Mouse (Mus musculus): ENCODE measurements around the gene Fabp2.

The Fabp2 gene

GRCm38 (mm10) chr3:122919260-122919659 lies 24.4 kb downstream of the Fabp2 start, which contains the start of gene Gm10959:
Gene Gm10959, minus strand, starts transcription at chr3:122919360.
- DNase-seq (ENCODE audit: low read depth, low spot score) = no peak

- DNase-seq (ENCODE audit: low read depth, low spot score) = no peak
Observed at GRCm38 (mm10) chr3:122920572-122921435, 25.9 kb downstream of the Fabp2 start.

- DNase-seq (ENCODE audit: low read depth, low spot score) = no peak
Observed at GRCm38 (mm10) chr3:122921676-122922527, 27.0 kb downstream of the Fabp2 start.

GRCm38 (mm10) chr3:122923147-122923546 lies 28.3 kb downstream of the Fabp2 start:
- DNase-seq (ENCODE audit: low read depth, low spot score) = no peak

- DNase-seq (ENCODE audit: low read depth, low spot score) = peak; percentile 96
Observed at GRCm38 (mm10) chr3:122924009-122924914, 29.4 kb downstream of the Fabp2 start, which contains the start of gene 1810037I17Rik. Gene 1810037I17Rik, plus strand, starts transcription at chr3:122924203.

GRCm38 (mm10) chr3:122929723-122930122 lies 34.9 kb downstream of the Fabp2 start:
- DNase-seq (ENCODE audit: low read depth, low spot score) = no peak

- DNase-seq (ENCODE audit: low read depth, low spot score) = no peak
Observed at GRCm38 (mm10) chr3:122932466-122932865, 37.6 kb downstream of the Fabp2 start.

GRCm38 (mm10) chr3:122937176-122937575 lies 42.3 kb downstream of the Fabp2 start:
- peak; percentile 47 for DNase-seq (ENCODE audit: low read depth, low spot score)

GRCm38 (mm10) chr3:122939215-122939614 lies 44.3 kb downstream of the Fabp2 start:
- no peak for DNase-seq (ENCODE audit: low read depth, low spot score)

- DNase-seq (ENCODE audit: low read depth, low spot score) = no peak
Observed at GRCm38 (mm10) chr3:122943387-122943890, 48.6 kb downstream of the Fabp2 start.

Measured in ES-CJ7 (cell line).